Mouse (Mus musculus) neural tube, embryonic 13.5 days (tissue): Measurements from ENCODE around the gene Ctdspl. TPM values are rescaled to one million over a fixed set of nuclear protein-coding genes. Genes with fewer than 3 reads are reported as not detected.
A peak's percentile ranks its signal among the peaks of the same experiment; 100 is the strongest.

Experiments used
- ATAC-seq: fragments of 200-750 bp; cut with Nextera tagmentation; 2 replicates; pipeline ENCODE4 v1.8.0; 2017; ENCODE audit warnings: low read depth, mild to moderate bottlenecking, moderate TSS enrichment, moderate library complexity
- H3K27ac ChIP-seq: fragments of 300-500 bp; sonication (generic); replicated peaks from 2 replicates; pipeline ENCODE4 v1.5.1; 2015; ENCODE audit warnings: moderate library complexity, mild to moderate bottlenecking, inconsistent platforms
- H3K27me3 ChIP-seq: fragments of 300-500 bp; sonication (generic); 2 replicates; pipeline ENCODE4 v1.6.1; 2015; ENCODE audit warnings: mild to moderate bottlenecking, inconsistent platforms
- H3K36me3 ChIP-seq: fragments of 300-500 bp; sonication (generic); 2 replicates; pipeline ENCODE4 v1.6.1; 2015; ENCODE audit warnings: mild to moderate bottlenecking, inconsistent platforms
- H3K4me1 ChIP-seq: fragments of 300-500 bp; sonication (generic); replicated peaks from 2 replicates; pipeline ENCODE4 v1.6.1; 2015; ENCODE audit warnings: inconsistent platforms
- H3K4me2 ChIP-seq: fragments of 300-500 bp; sonication (generic); 2 replicates; pipeline ENCODE4 v1.6.1; 2015; ENCODE audit warnings: inconsistent platforms, mild to moderate bottlenecking, moderate library complexity
- H3K4me3 ChIP-seq: fragments of 300-500 bp; sonication (generic); 2 replicates; pipeline ENCODE4 v1.5.1; 2015; ENCODE audit warnings: mild to moderate bottlenecking, inconsistent platforms
- H3K9ac ChIP-seq: fragments of 300-500 bp; sonication (generic); 2 replicates; pipeline ENCODE4 v1.6.1; 2015; ENCODE audit warnings: moderate library complexity, mild to moderate bottlenecking, inconsistent platforms
- H3K9me3 ChIP-seq: fragments of 300-500 bp; sonication (generic); 2 replicates; pipeline ENCODE4 v1.6.1; 2016; ENCODE audit warnings: inconsistent platforms
- WGBS: fragments of 180-500 bp; shearing (Covaris S2); methylation state at CpG from one replicate; pipeline ENCODE4 v1.1.7; 2015; 5-methylcytosine and 5-hydroxymethylcytosine counted together
- polyA plus RNA-seq: library from polyadenylated mRNA; unstranded; fragments of >200 nt; fragmentation: Nextera tagmentation; extraction: Ambion mirVana; gene quantifications from 2 replicates; pipeline ENCODE4 v1.2.1, GENCODE M21; 2015

Gene Ctdspl
- polyA plus RNA-seq, 1 experiment from 2014 or later, result 6.8 TPM

- H3K4me1 ChIP-seq, result peaks cover 66% of the 10 kb centered on the region
- peaks cover 10% of the 10 kb centered on the region; the same call in 1 of the 2 replicates for H3K36me3 ChIP-seq
- H3K27me3 ChIP-seq, result no peaks in the 10 kb centered on the region
- ATAC-seq, result no peak
- H3K9me3 ChIP-seq, result no peaks in the 10 kb centered on the region
- 62% methylated on average over 29 of the region's 29 CpGs for WGBS
- H3K4me2 ChIP-seq, result no peak overlapping the region
- peak overlapping the region; percentile 82 for H3K27ac ChIP-seq
- H3K4me3 ChIP-seq, result no peak overlapping the region
- H3K9ac ChIP-seq, result 0 out of 2 replicates have a peak overlapping the region, but pooled peaks have one; percentile 26
Measured at GRCm38 (mm10) chr9:119034676-119035665, 108.7 kb downstream of the Ctdspl start.

- peaks cover 16% of the 10 kb centered on the region; the same call in 1 of the 2 replicates for H3K36me3 ChIP-seq
- H3K9me3 ChIP-seq, result no peaks in the 10 kb centered on the region
- no peak overlapping the region for H3K4me3 ChIP-seq
- peak overlapping the region; percentile 82; the same call in 1 of the 2 replicates for H3K27ac ChIP-seq
- no peak for ATAC-seq
- H3K4me2 ChIP-seq, result no peak overlapping the region
- no peaks in the 10 kb centered on the region for H3K27me3 ChIP-seq
- H3K4me1 ChIP-seq, result peaks cover 72% of the 10 kb centered on the region
- WGBS, result 75% methylated on average over 7 of the region's 7 CpGs
- no peak overlapping the region for H3K9ac ChIP-seq
Measured at GRCm38 (mm10) chr9:119035836-119036235, 109.6 kb downstream of the Ctdspl start.

GRCm38 (mm10) chr9:119037076-119037730, 111.0 kb downstream of the Ctdspl start:
- Histone ChIP-seq H3K27ac (peak overlapping the region; percentile 52), H3K36me3 (peaks cover 23% of the 10 kb centered on the region), H3K4me3 (no peak overlapping the region), H3K9me3 (no peaks in the 10 kb centered on the region), H3K9ac (no peak overlapping the region), H3K4me1 (peaks cover 61% of the 10 kb centered on the region), H3K4me2 (no peak overlapping the region), H3K27me3 (no peaks in the 10 kb centered on the region)
- no peak for ATAC-seq
- WGBS, result 65% methylated on average over 15 of the region's 15 CpGs

- H3K36me3 ChIP-seq, result peaks cover 29% of the 10 kb centered on the region
- no peak overlapping the region for H3K4me2 ChIP-seq
- H3K27ac ChIP-seq, result no peak overlapping the region
- no peaks in the 10 kb centered on the region for H3K27me3 ChIP-seq
- no peak overlapping the region for H3K9ac ChIP-seq
- H3K9me3 ChIP-seq, result no peaks in the 10 kb centered on the region
- no peak for ATAC-seq
- H3K4me1 ChIP-seq, result peaks cover 47% of the 10 kb centered on the region
- 94% methylated on average over 3 of the region's 3 CpGs for WGBS
- no peak overlapping the region for H3K4me3 ChIP-seq
Measured at GRCm38 (mm10) chr9:119038574-119038973, 112.3 kb downstream of the Ctdspl start.

GRCm38 (mm10) chr9:119040101-119040775, 114.0 kb downstream of the Ctdspl start:
- H3K27ac ChIP-seq, result peak overlapping the region; percentile 69
- H3K36me3 ChIP-seq, result peaks cover 29% of the 10 kb centered on the region
- no peak overlapping the region for H3K9ac ChIP-seq
- no peak for ATAC-seq
- no peak overlapping the region for H3K4me3 ChIP-seq
- no peaks in the 10 kb centered on the region for H3K9me3 ChIP-seq
- no peak overlapping the region for H3K4me2 ChIP-seq
- 85% methylated on average over 15 of the region's 15 CpGs for WGBS
- H3K27me3 ChIP-seq, result no peaks in the 10 kb centered on the region
- H3K4me1 ChIP-seq, result peaks cover 31% of the 10 kb centered on the region

- 82% methylated on average over 11 of the region's 11 CpGs for WGBS
- Histone ChIP-seq H3K4me2 (no peak overlapping the region), H3K27me3 (peaks cover 6% of the 10 kb centered on the region), H3K9ac (no peak overlapping the region), H3K4me1 (peaks cover 15% of the 10 kb centered on the region), H3K4me3 (no peak overlapping the region), H3K9me3 (no peaks in the 10 kb centered on the region), H3K27ac (no peak overlapping the region), H3K36me3 (no peaks in the 10 kb centered on the region)
- no peak for ATAC-seq
Measured at GRCm38 (mm10) chr9:119048182-119048903, 122.1 kb downstream of the Ctdspl start.

GRCm38 (mm10) chr9:119051158-119051557, 124.9 kb downstream of the Ctdspl start:
- Histone ChIP-seq H3K4me3 (no peak overlapping the region), H3K4me2 (no peak overlapping the region), H3K9me3 (no peaks in the 10 kb centered on the region), H3K4me1 (peaks cover 17% of the 10 kb centered on the region), H3K27me3 (peaks cover 15% of the 10 kb centered on the region), H3K9ac (no peak overlapping the region), H3K27ac (no peak overlapping the region), H3K36me3 (no peaks in the 10 kb centered on the region)
- no peak for ATAC-seq
- 81% methylated on average over 2 of the region's 2 CpGs for WGBS

GRCm38 (mm10) chr9:119052154-119052944, 126.1 kb downstream of the Ctdspl start, which contains the start of gene Vill:
Gene Vill (plus strand): TSS chr9:119052778.
- H3K4me1 ChIP-seq, result peaks cover 17% of the 10 kb centered on the region
- H3K27me3 ChIP-seq, result peaks cover 15% of the 10 kb centered on the region
- peak within 1 kb of the TSS; percentile 44 for H3K9ac ChIP-seq
- H3K4me2 ChIP-seq, result peak within 1 kb of the TSS; percentile 54
- H3K27ac ChIP-seq, result no peak within 1 kb of the TSS
- no peaks in the 10 kb centered on the region for H3K9me3 ChIP-seq
- H3K36me3 ChIP-seq, result no peaks in the 10 kb centered on the region
- H3K4me3 ChIP-seq, result peak within 1 kb of the TSS; percentile 27
- 18% methylated on average over 22 of the region's 22 CpGs for whole genome bisulfite sequencing
- peak; percentile 82 for ATAC-seq

- H3K4me2 ChIP-seq, result no peak overlapping the region
- H3K27me3 ChIP-seq, result peaks cover 15% of the 10 kb centered on the region
- no peaks in the 10 kb centered on the region for H3K36me3 ChIP-seq
- H3K9ac ChIP-seq, result no peak overlapping the region
- no peak overlapping the region for H3K4me3 ChIP-seq
- WGBS, result 81% methylated on average over 9 of the region's 9 CpGs
- H3K9me3 ChIP-seq, result no peaks in the 10 kb centered on the region
- ATAC-seq, result no peak
- H3K4me1 ChIP-seq, result peaks cover 17% of the 10 kb centered on the region
- no peak overlapping the region for H3K27ac ChIP-seq
Measured at GRCm38 (mm10) chr9:119053964-119054576, 127.8 kb downstream of the Ctdspl start.

GRCm38 (mm10) chr9:119055336-119055735, 129.1 kb downstream of the Ctdspl start:
- no peak for ATAC-seq
- no peaks in the 10 kb centered on the region for H3K9me3 ChIP-seq

More at GRCm38 (mm10) chr9:119055336-119055735, 129.1 kb downstream of the Ctdspl start:
- peaks cover 17% of the 10 kb centered on the region for H3K4me1 ChIP-seq
- H3K4me3 ChIP-seq, result no peak overlapping the region
- 87% methylated on average over 4 of the region's 4 CpGs for WGBS
- H3K27ac ChIP-seq, result no peak overlapping the region
- no peak overlapping the region for H3K9ac ChIP-seq
- H3K4me2 ChIP-seq, result no peak overlapping the region
- peaks cover 15% of the 10 kb centered on the region for H3K27me3 ChIP-seq
- no peaks in the 10 kb centered on the region for H3K36me3 ChIP-seq
